Mouse (Mus musculus): ENCODE measurements around the gene Rnf111. TPM values are rescaled to one million over a fixed set of nuclear protein-coding genes. Genes with fewer than 3 reads are reported as not detected.

Rnf111 gene
- total RNA-seq, 2 experiments from 2014 or later, result 13.3 to 14.0 TPM

- no peak overlapping the region for H3K27ac ChIP-seq
- intact Hi-C loops (cut with DNase I), result loop anchor here (5.0 kb wide), 1 partner anchor 154 kb away; no protein-coding TSS in a partner anchor
- DNase-seq, result no peak
- TF ChIP-seq CTCF (IDR thresholded peaks at IDR 0.05), result no peak
- no peak overlapping the region for H3K4me3 ChIP-seq
Observed at GRCm38 (mm10) chr9:70413038-70413437, 90.5 kb downstream of the Rnf111 start.

- TF ChIP-seq CTCF (IDR thresholded peaks at IDR 0.05), result no peak
- intact Hi-C loops (cut with DNase I), result loop anchor here (5.0 kb wide), 1 partner anchor 157 kb away; no protein-coding TSS in a partner anchor
- Histone ChIP-seq H3K27ac (no peak overlapping the region), H3K4me3 (no peak overlapping the region)
- no peak for DNase-seq
Observed at GRCm38 (mm10) chr9:70410668-70411067, 92.9 kb downstream of the Rnf111 start.

- intact Hi-C loops (cut with DNase I), result loop anchor here (5.0 kb wide), 1 partner anchor 158 kb away; no protein-coding TSS in a partner anchor
- Histone ChIP-seq H3K4me3 (no peak overlapping the region), H3K27ac (no peak overlapping the region)
- DNase-seq, result no peak
- no peak for TF ChIP-seq CTCF (IDR thresholded peaks at IDR 0.05)
Observed at GRCm38 (mm10) chr9:70409743-70410142, 93.8 kb downstream of the Rnf111 start.

- intact Hi-C loops (cut with DNase I), result no loop called here
- Histone ChIP-seq H3K4me3 (no peak overlapping the region), H3K27ac (no peak overlapping the region)
- peak; percentile 66 for TF ChIP-seq CTCF (IDR thresholded peaks at IDR 0.05)
- DNase-seq, result no peak
Observed at GRCm38 (mm10) chr9:70408791-70409190, 94.7 kb downstream of the Rnf111 start.

GRCm38 (mm10) chr9:70406596-70406995 is 96.9 kb downstream of the Rnf111 start:
- peak; percentile 44 for DNase-seq
- intact Hi-C loops (cut with DNase I), result no loop called here
- Histone ChIP-seq H3K27ac (no peak overlapping the region), H3K4me3 (no peak overlapping the region)
- TF ChIP-seq CTCF (IDR thresholded peaks at IDR 0.05), result no peak

- DNase-seq, result no peak
- H3K27ac ChIP-seq, result no peak overlapping the region
- TF ChIP-seq CTCF (IDR thresholded peaks at IDR 0.05), result no peak
- no peak overlapping the region for H3K4me3 ChIP-seq
- intact Hi-C loops (cut with DNase I), result no loop called here
Observed at GRCm38 (mm10) chr9:70401937-70402539, 101.5 kb downstream of the Rnf111 start.

GRCm38 (mm10) chr9:70396083-70396482 is 107.4 kb downstream of the Rnf111 start:
- H3K27ac ChIP-seq, result no peak overlapping the region
- no peak for TF ChIP-seq CTCF (IDR thresholded peaks at IDR 0.05)
- no peak overlapping the region for H3K4me3 ChIP-seq
- DNase-seq, result no peak
- intact Hi-C loops (cut with DNase I), result no loop called here

- intact Hi-C loops (cut with DNase I), result no loop called here
- Histone ChIP-seq H3K27ac (no peak overlapping the region), H3K4me3 (no peak overlapping the region)
- TF ChIP-seq CTCF (IDR thresholded peaks at IDR 0.05), result peak; percentile 39; the same call in 1 of the 2 replicates
- no peak for DNase-seq
Observed at GRCm38 (mm10) chr9:70395617-70396016, 107.9 kb downstream of the Rnf111 start.

- intact Hi-C loops (cut with DNase I), result loop anchor here (1.0 to 5.0 kb wide), 2 partner anchors 185 to 283 kb away; partner anchors contain the start of gene Myo1e
- DNase-seq, result peak; percentile 40
- Histone ChIP-seq H3K4me3 (no peak overlapping the region), H3K27ac (no peak overlapping the region)
- peak; percentile 66 for TF ChIP-seq CTCF (IDR thresholded peaks at IDR 0.05)
Observed at GRCm38 (mm10) chr9:70392563-70392907, 111.0 kb downstream of the Rnf111 start.

- no peak for TF ChIP-seq CTCF (IDR thresholded peaks at IDR 0.05)
Observed at GRCm38 (mm10) chr9:70391660-70392562, 111.6 kb downstream of the Rnf111 start.

GRCm38 (mm10) chr9:70391042-70391441 is 112.5 kb downstream of the Rnf111 start:
- no peak for TF ChIP-seq CTCF (IDR thresholded peaks at IDR 0.05)
- intact Hi-C loops (cut with DNase I), result loop anchor here (5.0 kb wide), 1 partner anchor 184 kb away; the partner anchor contains the start of gene Myo1e
- Histone ChIP-seq H3K4me3 (no peak overlapping the region), H3K27ac (no peak overlapping the region)
- DNase-seq, result no peak

More at GRCm38 (mm10) chr9:70391660-70392562, 111.6 kb downstream of the Rnf111 start:
- Histone ChIP-seq H3K27ac (no peak overlapping the region), H3K4me3 (no peak overlapping the region)
- no peak for DNase-seq
- intact Hi-C loops (cut with DNase I), result loop anchor here (1.0 to 5.0 kb wide), 2 partner anchors 185 to 283 kb away; partner anchors contain the start of gene Myo1e

GRCm38 (mm10) chr9:70389548-70389947 is 114.0 kb downstream of the Rnf111 start:
- no peak overlapping the region; the same call in 1 of the 2 replicates for H3K27ac ChIP-seq
- DNase-seq, result peak; percentile 35
- TF ChIP-seq CTCF (IDR thresholded peaks at IDR 0.05), result no peak
- intact Hi-C loops (cut with DNase I), result no loop called here
- H3K4me3 ChIP-seq, result no peak overlapping the region
